Mouse (Mus musculus) neural tube, embryonic 12.5 days (tissue): Measurements from ENCODE around the gene Gm17409. TPM values are rescaled to one million over a fixed set of nuclear protein-coding genes. Genes with fewer than 3 reads are reported as not detected.

Experiments used
- ATAC-seq: fragments of 200-750 bp; cut with Nextera tagmentation; 2 replicates; pipeline ENCODE4 v1.8.0; 2017; ENCODE audit warnings: low read depth, mild to moderate bottlenecking, moderate TSS enrichment, moderate library complexity; ENCODE audit not compliant: low FRiP score
- H3K27ac ChIP-seq: fragments of 300-500 bp; sonication (generic); 2 replicates; pipeline ENCODE4 v1.5.1; 2016
- H3K27me3 ChIP-seq: fragments of 300-500 bp; sonication (generic); replicated peaks from 2 replicates; pipeline ENCODE4 v1.6.1; 2016; ENCODE audit warnings: mild to moderate bottlenecking
- H3K36me3 ChIP-seq: fragments of 300-500 bp; sonication (generic); 2 replicates; pipeline ENCODE4 v1.6.1; 2016; ENCODE audit warnings: mild to moderate bottlenecking
- H3K4me1 ChIP-seq: fragments of 300-500 bp; sonication (generic); 2 replicates; pipeline ENCODE4 v1.6.1; 2016
- H3K4me2 ChIP-seq: fragments of 300-500 bp; sonication (generic); replicated peaks from 2 replicates; pipeline ENCODE4 v1.6.1; 2016; ENCODE audit warnings: mild to moderate bottlenecking
- H3K4me3 ChIP-seq: fragments of 300-500 bp; sonication (generic); 2 replicates; pipeline ENCODE4 v1.5.1; 2016
- H3K9ac ChIP-seq: fragments of 300-500 bp; sonication (generic); 2 replicates; pipeline ENCODE4 v1.6.1; 2016; ENCODE audit warnings: mild to moderate bottlenecking
- H3K9me3 ChIP-seq: fragments of 300-500 bp; sonication (generic); 2 replicates; pipeline ENCODE4 v1.6.1; 2016; ENCODE audit warnings: mild to moderate bottlenecking
- WGBS: fragments of 180-500 bp; shearing (Covaris S2); methylation state at CpG from one replicate; pipeline ENCODE4 v1.1.7; 2016; 5-methylcytosine and 5-hydroxymethylcytosine counted together
- polyA plus RNA-seq: library from polyadenylated mRNA; unstranded; fragments of >200 nt; fragmentation: Nextera tagmentation; extraction: Ambion mirVana; gene quantifications from 2 replicates; pipeline ENCODE4 v1.2.1, GENCODE M21; 2016

Gm17409 gene
- polyA plus RNA-seq, 1 experiment from 2014 or later, result not detected

DNA sequence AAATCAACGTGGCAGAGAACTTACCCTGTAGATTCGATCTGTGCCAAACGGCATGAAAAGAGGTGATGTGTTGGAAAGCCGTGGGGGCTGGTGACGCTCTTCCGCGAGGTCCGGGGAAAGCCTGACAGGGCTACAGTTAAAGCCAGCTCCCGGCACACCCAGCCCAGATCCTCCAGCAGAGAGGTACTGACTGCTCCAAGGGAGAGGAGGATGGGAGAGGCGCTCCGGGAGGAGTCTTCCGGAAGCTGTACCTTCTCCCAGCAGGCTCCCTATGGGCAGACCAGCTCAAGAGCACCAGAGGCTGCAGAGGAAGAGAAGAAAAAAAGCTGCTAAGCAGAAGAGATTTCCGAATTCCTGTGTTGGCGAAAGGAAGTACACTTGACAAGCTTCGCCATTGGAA, 46.1 kb downstream of the Gm17409 start:
- H3K9ac ChIP-seq, result no peak overlapping the region
- H3K4me1 ChIP-seq, result no peaks in the 10 kb centered on the region
- no peaks in the 10 kb centered on the region for H3K27me3 ChIP-seq
- no peak overlapping the region; the same call in 1 of the 2 replicates for H3K4me2 ChIP-seq
- no peak for ATAC-seq
- 49% methylated on average over 15 of the region's 15 CpGs for WGBS
- H3K4me3 ChIP-seq, result no peak overlapping the region
- H3K9me3 ChIP-seq, result no peaks in the 10 kb centered on the region
- no peaks in the 10 kb centered on the region for H3K36me3 ChIP-seq
- H3K27ac ChIP-seq, result no peak overlapping the region

- Histone ChIP-seq H3K4me3 (no peak overlapping the region), H3K9me3 (no peaks in the 10 kb centered on the region), H3K27me3 (no peaks in the 10 kb centered on the region), H3K27ac (no peak overlapping the region), H3K4me2 (no peak overlapping the region), H3K9ac (no peak overlapping the region), H3K4me1 (no peaks in the 10 kb centered on the region), H3K36me3 (no peaks in the 10 kb centered on the region)
- ATAC-seq, result no peak
- WGBS, result 78% methylated on average over 6 of the region's 6 CpGs
Observed at GRCm38 (mm10) chr2:58516920-58517319, 47.0 kb downstream of the Gm17409 start.

GRCm38 (mm10) chr2:58518517-58518916, 48.6 kb downstream of the Gm17409 start:
- no peak overlapping the region for H3K27ac ChIP-seq
- no peak overlapping the region for H3K4me3 ChIP-seq
- no peak overlapping the region for H3K9ac ChIP-seq
- H3K36me3 ChIP-seq, result no peaks in the 10 kb centered on the region
- H3K27me3 ChIP-seq, result no peaks in the 10 kb centered on the region
- H3K9me3 ChIP-seq, result no peaks in the 10 kb centered on the region
- ATAC-seq, result no peak
- H3K4me1 ChIP-seq, result no peaks in the 10 kb centered on the region
- no peak overlapping the region for H3K4me2 ChIP-seq
- 89% methylated on average over 1 of the region's 1 CpGs for WGBS

Other genes starting within 250 kb of the Gm17409 start
- gene Acvr1c, start 112.2 kb upstream of the Gm17409 start, polyA plus RNA-seq, result 0.20 TPM in 2 replicates
- 4.6 and 5.3 TPM in 2 replicates for gene Acvr1, start 97.0 kb downstream of the Gm17409 start, polyA plus RNA-seq
- 9.2 and 11.1 TPM in 2 replicates for gene Upp2, start 97.2 kb downstream of the Gm17409 start, polyA plus RNA-seq